Mouse (Mus musculus): ENCODE data around the gene Nek4.

- TF ChIP-seq POLR2A (IDR thresholded peaks at IDR 0.05; ENCODE audit: extremely low read depth, insufficient read depth, low read length) (no peak), CTCF (IDR thresholded peaks at IDR 0.05; ENCODE audit: low read depth, low read length) (no peak)
Observed at GRCm38 (mm10) chr14:30933351-30933750, 17.8 kb upstream of the Nek4 start.
